Mouse (Mus musculus) right cerebral cortex, adult 18-20 months (tissue): ENCODE data around the gene A930002H24Rik.
"Not testable (repeated sequence)": the region's sequence is repeated elsewhere in the genome, so short reads cannot be mapped to it uniquely, and the experiment has no call there.

ENCODE experiments used
- DNase-seq: peaks from one replicate; pipeline ENCODE4 v3.0.0; 2022; ENCODE audit warnings: mixed read lengths

A930002H24Rik gene

DNA sequence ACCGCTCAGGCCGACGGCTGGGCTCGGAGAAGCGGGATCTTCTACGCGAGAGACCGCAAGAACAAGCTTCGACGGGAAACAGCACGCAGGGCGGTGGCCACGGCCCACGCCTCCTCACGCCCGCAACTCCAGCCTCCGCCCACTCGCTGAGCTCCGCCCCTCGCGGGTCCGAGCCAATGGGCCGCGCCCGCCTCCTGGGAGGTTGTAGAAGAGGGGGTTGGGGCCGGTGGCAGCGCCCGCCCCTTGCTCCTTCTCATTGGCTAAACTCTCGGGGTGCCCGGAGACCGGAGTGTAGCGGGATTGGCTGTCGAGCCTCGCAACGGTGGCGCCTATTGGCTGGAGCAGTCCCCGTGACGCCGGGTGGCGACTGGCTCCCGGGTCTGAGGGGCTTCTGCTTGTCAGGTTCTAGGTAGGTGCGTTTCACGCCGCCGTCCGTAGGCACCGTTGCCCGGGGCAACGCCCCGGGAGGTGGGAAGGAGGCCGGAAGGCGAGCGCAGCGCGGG is at the start of gene A930002H24Rik:
Gene A930002H24Rik (minus strand): TSS at position 145 of the 503 bp plus-strand sequence.
- peak; percentile 99 for DNase-seq

DNA sequence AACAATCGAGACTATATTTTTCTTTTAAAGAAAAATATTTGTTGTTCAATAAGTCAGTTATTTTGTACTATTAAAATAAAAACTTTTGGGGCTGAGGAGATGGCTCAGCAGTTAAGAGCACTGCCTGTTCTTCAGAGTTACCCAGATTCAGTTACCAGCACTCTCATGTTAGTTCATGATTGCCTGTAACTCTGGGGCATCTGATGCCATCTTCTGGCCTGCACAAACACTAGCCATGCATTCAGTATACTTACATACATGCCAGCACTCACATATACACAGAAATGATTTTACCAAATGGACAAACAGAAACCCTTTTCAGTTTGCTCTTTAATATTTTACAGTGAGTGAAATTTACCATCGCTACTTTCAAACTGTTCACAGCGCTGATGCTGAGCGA is 45.7 kb upstream of the A930002H24Rik start:
- no peak for DNase-seq

- no peak for DNase-seq
These were observed 33.5 kb upstream of the A930002H24Rik start for GRCm38 (mm10) chr17:63897050-63897449.

DNA sequence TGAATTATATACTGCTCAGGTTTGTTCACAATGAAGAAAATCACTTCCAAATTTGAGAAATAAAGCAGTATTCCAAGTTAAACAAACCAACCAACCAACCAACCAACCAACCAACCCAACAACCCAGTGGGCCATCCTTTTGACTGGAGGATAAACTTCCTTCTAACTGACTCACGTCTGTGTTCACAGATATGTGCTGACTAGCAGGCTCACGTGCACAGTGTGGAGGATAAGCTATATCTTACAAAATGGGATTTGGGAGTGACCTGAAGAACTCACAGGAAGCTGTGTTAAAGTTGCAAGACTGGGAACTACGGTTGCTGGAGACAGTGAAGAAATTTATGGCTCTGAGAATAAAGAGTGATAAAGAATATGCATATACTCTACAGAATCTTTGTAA is 32.2 kb upstream of the A930002H24Rik start:
- no peak for DNase-seq

DNA sequence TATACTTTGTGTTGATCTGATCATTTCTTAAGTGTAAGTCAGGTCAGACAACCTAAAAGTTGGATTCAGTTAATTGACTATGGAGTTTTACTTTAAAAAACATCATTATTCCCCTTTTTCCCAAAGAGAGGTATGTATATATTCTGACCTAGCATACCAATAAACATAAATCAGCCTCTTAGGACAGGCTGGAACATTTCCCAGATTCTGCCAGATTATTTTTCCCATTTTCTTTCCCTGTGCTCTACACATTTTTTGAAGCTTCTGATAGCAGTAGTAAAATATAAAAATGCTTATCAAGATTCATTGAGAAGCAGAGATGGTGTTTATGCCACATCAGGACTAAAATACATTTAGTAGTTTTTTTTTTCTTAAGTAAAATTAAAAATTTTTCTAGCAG is 27.0 kb upstream of the A930002H24Rik start:
- no peak for DNase-seq

- DNase-seq, result no peak
These were observed 23.4 kb upstream of the A930002H24Rik start for GRCm38 (mm10) chr17:63886988-63887387.

GRCm38 (mm10) chr17:63880009-63880408 is 16.4 kb upstream of the A930002H24Rik start:
- DNase-seq, result no peak

DNA sequence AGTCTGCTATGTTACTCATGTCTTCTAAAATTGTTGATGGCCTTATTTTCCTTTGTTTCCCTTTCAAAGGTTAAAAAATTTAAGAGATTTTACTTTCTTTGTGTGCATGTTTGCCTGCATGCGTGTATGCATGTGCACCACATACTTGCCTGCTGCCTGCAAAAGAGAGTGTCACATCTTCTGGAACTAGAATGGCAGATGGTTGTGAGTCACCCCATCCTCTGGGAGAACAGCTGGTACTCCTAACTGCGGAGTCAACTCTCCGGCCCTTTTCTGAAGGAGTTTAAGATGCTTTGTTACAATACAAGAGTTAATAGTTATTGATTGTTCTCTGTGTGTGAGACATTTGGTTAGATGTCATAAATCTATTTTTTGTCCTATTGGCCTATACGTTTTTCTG is 15.3 kb upstream of the A930002H24Rik start:
- DNase-seq, result peak; percentile 55

- DNase-seq, result no peak
These were observed 8.2 kb upstream of the A930002H24Rik start for GRCm38 (mm10) chr17:63871773-63872172.

GRCm38 (mm10) chr17:63864171-63864571 is 580 bp upstream of the A930002H24Rik start:
- no peak for DNase-seq

GRCm38 (mm10) chr17:63863012-63863630 is 470 bp downstream of the A930002H24Rik start, which contains the start of gene Fer:
Fer (plus strand) TSS chr17:63863062.
- DNase-seq, result no peak

DNA sequence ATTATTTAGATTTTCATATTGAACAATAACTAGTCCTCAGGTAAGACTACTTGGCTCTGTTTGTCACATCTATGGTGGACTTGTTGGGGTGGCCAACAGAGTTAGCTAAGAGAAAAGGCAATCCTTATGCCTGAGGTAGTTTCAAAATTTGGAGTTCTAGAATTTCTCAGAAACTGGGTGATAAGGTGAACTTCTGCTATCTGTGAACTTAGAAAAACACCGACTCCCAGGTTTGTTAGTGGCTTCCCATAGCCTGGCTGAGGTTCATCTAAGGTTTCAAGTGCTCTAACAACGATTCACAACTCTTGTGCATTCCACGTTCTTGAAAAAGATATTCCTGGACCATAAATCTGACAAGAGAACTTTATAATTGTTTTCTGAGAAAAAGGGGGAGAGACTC is 1.2 kb downstream of the A930002H24Rik start:
- no peak for DNase-seq

DNA sequence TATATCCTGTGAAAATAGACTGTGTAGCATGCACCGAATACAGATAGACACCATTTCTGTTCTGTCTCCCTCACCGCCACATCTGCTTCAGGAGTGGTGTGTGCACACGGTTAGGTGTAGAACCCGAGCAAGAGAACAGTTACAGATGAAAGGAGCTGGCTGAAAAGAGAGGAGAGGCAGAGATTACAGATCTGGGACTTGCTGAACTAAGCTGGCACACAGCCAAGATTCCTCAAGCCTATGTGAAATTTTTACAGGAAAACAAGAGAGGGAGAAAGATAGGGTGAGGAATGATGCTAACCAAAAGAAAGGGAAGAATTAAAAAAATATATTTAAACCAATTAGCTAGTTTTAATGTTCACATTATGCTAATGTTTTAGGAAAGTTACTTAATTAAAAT is 2.6 kb downstream of the A930002H24Rik start:
- no peak for DNase-seq

GRCm38 (mm10) chr17:63857023-63857544 is 6.5 kb downstream of the A930002H24Rik start:
- DNase-seq, result no peak

GRCm38 (mm10) chr17:63850016-63850415 is 13.6 kb downstream of the A930002H24Rik start:
- DNase-seq, result no peak

- DNase-seq, result peak; percentile 91
These were observed 14.0 kb downstream of the A930002H24Rik start for GRCm38 (mm10) chr17:63849566-63849965.

GRCm38 (mm10) chr17:63849151-63849550 is 14.4 kb downstream of the A930002H24Rik start:
- no peak for DNase-seq

GRCm38 (mm10) chr17:63845766-63846165 is 17.8 kb downstream of the A930002H24Rik start:
- DNase-seq, result not testable (repeated sequence)

- no peak for DNase-seq
These were observed 18.7 kb downstream of the A930002H24Rik start for GRCm38 (mm10) chr17:63844936-63845335.

- no peak for DNase-seq
These were observed 21.4 kb downstream of the A930002H24Rik start for GRCm38 (mm10) chr17:63842226-63842625.

- no peak for DNase-seq
These were observed 23.8 kb downstream of the A930002H24Rik start for GRCm38 (mm10) chr17:63839636-63840269.

- DNase-seq, result no peak
These were observed 25.4 kb downstream of the A930002H24Rik start for GRCm38 (mm10) chr17:63838144-63838543.

- DNase-seq, result no peak
These were observed 26.9 kb downstream of the A930002H24Rik start for GRCm38 (mm10) chr17:63836641-63837040.

GRCm38 (mm10) chr17:63836223-63836622 is 27.4 kb downstream of the A930002H24Rik start:
- no peak for DNase-seq
